Mouse (Mus musculus): Measurements from ENCODE around the gene Psmd2.

GRCm38 (mm10) chr16:20676702-20677101 is 25.2 kb downstream of the Psmd2 start:
- TF ChIP-seq CTCF (IDR thresholded peaks at IDR 0.05; ENCODE audit: extremely low read depth, insufficient read length, insufficient replicate concordance, low read depth, low read length) (no peak), POLR2A (IDR thresholded peaks at IDR 0.05; ENCODE audit: low read depth, low read length) (no peak)

Measured in small intestine, adult 2 months (tissue).